Mouse (Mus musculus) midbrain, postnatal 0 days (tissue): ENCODE measurements at regions not wholly inside any gene's neighbourhood (a gene's known extent, or its start where the extent isn't known, plus 50 kb on each side); places are given as distances from the start of the nearest gene placed in this dataset.

Experiments
- ATAC-seq: fragments of 200-750 bp; cut with Nextera tagmentation; 2 replicates; pipeline ENCODE4 v1.8.0; 2017; ENCODE audit warnings: moderate number of reproducible peaks, mild to moderate bottlenecking, moderate TSS enrichment, moderate library complexity; ENCODE audit not compliant: low FRiP score
- DNase-seq: peaks from one replicate; pipeline ENCODE4 v3.0.0-alpha.2; 2015; ENCODE audit warnings: low spot score
- H3K27ac ChIP-seq: fragments of 300-500 bp; sonication (generic); 2 replicates; pipeline ENCODE4 v1.5.1; 2014; ENCODE audit warnings: low read depth, mild to moderate bottlenecking, low read length, mixed read lengths
- H3K27me3 ChIP-seq: fragments of 300-500 bp; sonication (generic); 2 replicates; pipeline ENCODE4 v1.6.1; 2014; ENCODE audit warnings: low read length, control low read depth, mixed read lengths; ENCODE audit not compliant: insufficient read depth
- H3K36me3 ChIP-seq: fragments of 300-500 bp; sonication (generic); 2 replicates; pipeline ENCODE4 v1.6.1; 2014; ENCODE audit warnings: low read length, control low read depth, mixed read lengths; ENCODE audit not compliant: insufficient read depth
- H3K4me1 ChIP-seq: fragments of 300-500 bp; sonication (generic); 2 replicates; pipeline ENCODE4 v1.6.1; 2014; ENCODE audit warnings: mild to moderate bottlenecking, control low read depth, antibody characterized with exemption, low read length, mixed read lengths; ENCODE audit not compliant: insufficient read depth
- H3K4me2 ChIP-seq: fragments of 300-500 bp; sonication (generic); 2 replicates; pipeline ENCODE4 v1.6.1; 2014; ENCODE audit warnings: low read depth, mild to moderate bottlenecking, low read length, mixed read lengths; ENCODE audit not compliant: poor library complexity, severe bottlenecking
- H3K4me3 ChIP-seq: fragments of 300-500 bp; sonication (generic); 2 replicates; pipeline ENCODE4 v1.5.1; 2014; ENCODE audit warnings: low read depth, mild to moderate bottlenecking, low read length, moderate library complexity
- H3K9ac ChIP-seq: fragments of 300-500 bp; sonication (generic); replicated peaks from 2 replicates; pipeline ENCODE4 v1.6.1; 2014; ENCODE audit warnings: mild to moderate bottlenecking, low read length, moderate library complexity, mixed read lengths; ENCODE audit not compliant: poor library complexity, severe bottlenecking
- H3K9me3 ChIP-seq: fragments of 300-500 bp; sonication (generic); 2 replicates; pipeline ENCODE4 v1.6.1; 2016; ENCODE audit warnings: low read length, control low read depth
- CTCF ChIP-seq: IDR thresholded peaks from 2 replicates; pipeline ENCODE4 v1.5.1; 2016; ENCODE audit warnings: antibody characterized with exemption, mild to moderate bottlenecking
- WGBS: fragments of 180-500 bp; shearing (Covaris S2); extraction: QIAGEN DNeasy Blood & Tissue Kit; methylation state at CpG from one replicate; pipeline ENCODE4 v1.1.7; 2014; 5-methylcytosine and 5-hydroxymethylcytosine counted together

- no peaks in the 10 kb centered on the region for H3K27me3 ChIP-seq
- H3K36me3 ChIP-seq = no peaks in the 10 kb centered on the region
- DNase-seq (no peak), ATAC-seq (no peak)
- H3K4me2 ChIP-seq = no peak overlapping the region
- no peaks in the 10 kb centered on the region for H3K4me1 ChIP-seq
- H3K4me3 ChIP-seq = no peak overlapping the region
- H3K9me3 ChIP-seq = no peaks in the 10 kb centered on the region
- no peak overlapping the region for H3K27ac ChIP-seq
- H3K9ac ChIP-seq = no peak overlapping the region
- 89% methylated on average over 4 of the region's 4 CpGs for WGBS
- TF ChIP-seq CTCF = no peak
Measured at GRCm38 (mm10) chr3:143565067-143565466, 640.0 kb downstream of the Lmo4 start.

DNA sequence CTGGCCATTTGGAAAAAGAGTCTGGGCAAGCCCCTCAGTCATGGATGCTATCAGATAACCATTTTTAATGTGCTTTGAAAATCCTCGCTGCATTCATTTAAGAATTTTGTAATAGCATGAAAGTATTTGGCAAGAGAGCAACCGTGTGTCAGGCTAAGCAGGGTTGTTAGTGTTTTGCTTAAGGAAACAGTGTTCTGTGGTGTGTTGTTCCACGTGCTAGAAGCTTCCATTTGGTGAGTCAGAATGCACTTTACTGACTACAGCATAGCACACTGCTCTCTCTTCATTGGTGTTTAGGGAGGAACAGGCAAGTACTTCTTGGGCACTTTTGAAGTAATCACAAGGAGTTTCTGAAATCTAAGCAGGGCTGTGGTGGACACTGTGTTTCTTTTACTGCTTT, 661.0 kb upstream of the Pkn2 start:
- DNase-seq (no peak), ATAC-seq (no peak)
- no peaks in the 10 kb centered on the region for H3K4me1 ChIP-seq
- 46% methylated on average over 3 of the region's 3 CpGs for WGBS
- H3K9me3 ChIP-seq = no peaks in the 10 kb centered on the region
- TF ChIP-seq CTCF = no peak
- H3K4me2 ChIP-seq = no peak overlapping the region
- H3K27me3 ChIP-seq = no peaks in the 10 kb centered on the region
- no peak overlapping the region for H3K4me3 ChIP-seq
- no peak overlapping the region for H3K9ac ChIP-seq
- H3K36me3 ChIP-seq = no peaks in the 10 kb centered on the region
- no peak overlapping the region for H3K27ac ChIP-seq

DNA sequence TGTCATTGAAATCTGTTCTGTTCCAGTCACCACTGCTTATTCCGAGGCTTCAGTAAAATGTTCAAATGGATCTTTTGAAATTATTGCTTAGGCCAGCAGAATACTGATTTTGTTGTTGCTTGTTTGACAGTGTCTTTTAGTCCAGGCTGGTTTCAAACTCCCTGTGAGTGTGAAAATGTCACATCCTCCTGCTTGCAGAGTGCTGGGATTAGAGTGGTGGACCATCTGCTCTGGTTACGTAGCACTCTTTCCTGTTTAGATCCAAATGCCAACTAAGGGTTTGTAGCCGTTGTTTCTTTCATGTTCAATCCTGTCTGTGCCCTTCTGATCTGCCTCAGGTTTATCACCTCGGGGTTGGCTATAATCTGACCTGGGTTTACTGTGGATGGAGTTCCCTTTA, 646.2 kb upstream of the Pkn2 start:
- 71% methylated on average over 4 of the region's 4 CpGs for WGBS
- Histone ChIP-seq H3K4me2 (no peak overlapping the region), H3K27me3 (no peaks in the 10 kb centered on the region), H3K4me1 (no peaks in the 10 kb centered on the region), H3K27ac (no peak overlapping the region), H3K9me3 (no peaks in the 10 kb centered on the region), H3K9ac (no peak overlapping the region), H3K36me3 (no peaks in the 10 kb centered on the region), H3K4me3 (no peak overlapping the region)
- no peak for TF ChIP-seq CTCF
- no peak for DNase-seq
- ATAC-seq = no peak

DNA sequence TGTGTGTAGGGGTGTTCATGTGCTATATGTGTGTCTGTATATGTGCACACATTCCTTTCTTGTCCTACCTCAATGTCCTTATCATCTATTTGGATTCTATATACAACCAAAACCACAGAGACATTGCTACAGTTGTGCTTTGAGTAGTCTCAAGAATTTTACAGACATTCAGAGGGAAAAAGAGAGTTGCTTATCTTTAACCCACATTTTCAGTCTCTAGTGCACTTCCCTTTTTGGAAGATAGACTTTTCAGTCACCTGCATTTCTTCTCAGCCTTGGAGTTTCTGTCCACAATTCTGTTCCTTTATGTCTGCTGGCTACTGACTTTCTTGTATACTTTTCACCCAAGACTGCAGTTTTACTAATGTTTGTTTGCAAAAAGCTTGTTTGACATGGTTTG, 645.5 kb upstream of the Pkn2 start:
- Histone ChIP-seq H3K9me3 (no peaks in the 10 kb centered on the region), H3K9ac (no peak overlapping the region), H3K4me3 (no peak overlapping the region), H3K4me1 (no peaks in the 10 kb centered on the region), H3K27ac (no peak overlapping the region), H3K4me2 (no peak overlapping the region), H3K36me3 (no peaks in the 10 kb centered on the region), H3K27me3 (no peaks in the 10 kb centered on the region)
- no peak for DNase-seq
- no peak for ATAC-seq
- TF ChIP-seq CTCF = no peak

DNA sequence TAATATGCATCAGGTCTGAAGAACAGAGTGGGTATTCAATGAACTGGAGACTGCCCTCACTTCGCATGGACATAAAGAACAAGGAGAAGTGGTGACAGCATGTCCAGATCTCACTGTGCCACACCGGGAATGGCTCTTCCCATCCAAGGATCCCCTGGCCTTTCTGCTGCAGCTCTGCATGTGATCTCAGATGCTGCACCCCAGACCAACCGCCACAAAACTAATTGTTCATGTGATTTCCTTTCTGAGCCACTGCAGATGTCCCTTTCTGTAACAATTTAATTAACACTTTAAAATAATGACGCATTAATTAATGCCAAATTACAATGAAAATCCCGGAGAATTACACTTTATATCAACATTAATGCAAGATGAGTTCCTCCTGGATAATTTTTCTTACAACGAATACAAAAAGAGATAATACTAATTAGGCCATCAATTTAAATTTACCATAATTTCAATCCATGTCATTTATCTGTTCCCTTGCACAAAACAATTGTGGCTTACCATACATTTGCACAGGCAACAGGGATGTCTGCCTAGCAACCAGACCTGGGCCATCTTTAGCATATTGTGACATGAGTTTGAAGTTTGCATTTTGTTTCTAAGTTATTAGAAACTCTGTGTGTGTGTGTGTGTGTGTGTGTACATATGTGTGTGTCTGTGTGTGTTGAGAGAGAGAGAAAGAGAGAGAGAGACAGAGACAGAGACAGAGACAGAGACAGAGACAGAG, 630.9 kb upstream of the Pkn2 start:
- H3K4me1 ChIP-seq = no peaks in the 10 kb centered on the region
- H3K27me3 ChIP-seq = no peaks in the 10 kb centered on the region
- TF ChIP-seq CTCF = no peak
- DNase-seq = no peak
- H3K4me2 ChIP-seq = no peak overlapping the region
- no peak for ATAC-seq
- H3K9ac ChIP-seq = no peak overlapping the region
- WGBS = 68% methylated on average over 6 of the region's 6 CpGs
- no peaks in the 10 kb centered on the region for H3K9me3 ChIP-seq
- no peak overlapping the region for H3K27ac ChIP-seq
- H3K36me3 ChIP-seq = no peaks in the 10 kb centered on the region
- H3K4me3 ChIP-seq = no peak overlapping the region

- Histone ChIP-seq H3K27ac (no peak overlapping the region), H3K4me2 (no peak overlapping the region), H3K27me3 (no peaks in the 10 kb centered on the region), H3K9me3 (no peaks in the 10 kb centered on the region), H3K4me3 (no peak overlapping the region), H3K9ac (no peak overlapping the region), H3K36me3 (no peaks in the 10 kb centered on the region), H3K4me1 (no peaks in the 10 kb centered on the region)
- ATAC-seq (no peak), DNase-seq (no peak)
- WGBS = 61% methylated on average over 5 of the region's 5 CpGs
- no peak for TF ChIP-seq CTCF
Measured at GRCm38 (mm10) chr3:143509531-143509930, 627.7 kb upstream of the Pkn2 start.
